Mouse (Mus musculus) urinary bladder, adult 2 months (tissue): ENCODE data around the gene Ptprm. TPM values are rescaled to one million over a fixed set of nuclear protein-coding genes. Genes with fewer than 3 reads are reported as not detected.
A peak's percentile ranks its signal among the peaks of the same experiment; 100 is the strongest.

ENCODE experiments used
- DNase-seq: peaks from one replicate; pipeline ENCODE4 v3.0.0; 2022; ENCODE audit warnings: low spot score
- polyA plus RNA-seq: library from polyadenylated mRNA; depleted of rRNA; stranded (reverse); fragments of >200 nt; gene quantifications from 2 replicates; pipeline ENCODE4 v1.2.3, GENCODE M21; 2012; rRNA removed

The Ptprm gene
- polyA plus RNA-seq = 15.0 and 20.1 TPM in 2 replicates

- peak; percentile 86 for DNase-seq
These were observed at the start of gene Ptprm for GRCm38 (mm10) chr17:67354451-67355011. Ptprm (minus strand) TSS chr17:67354457.

GRCm38 (mm10) chr17:67396205-67396604 is 41.9 kb upstream of the Ptprm start:
- DNase-seq = no peak

GRCm38 (mm10) chr17:67390851-67391250 is 36.6 kb upstream of the Ptprm start:
- no peak for DNase-seq

- DNase-seq = no peak
These were observed 33.9 kb upstream of the Ptprm start for GRCm38 (mm10) chr17:67388171-67388570.

GRCm38 (mm10) chr17:67385286-67385685 is 31.0 kb upstream of the Ptprm start:
- no peak for DNase-seq

GRCm38 (mm10) chr17:67383635-67384034 is 29.4 kb upstream of the Ptprm start:
- DNase-seq = no peak

GRCm38 (mm10) chr17:67381618-67382017 is 27.4 kb upstream of the Ptprm start:
- DNase-seq = no peak

- no peak for DNase-seq
These were observed 13.6 kb upstream of the Ptprm start for GRCm38 (mm10) chr17:67367866-67368265.

- no peak for DNase-seq
These were observed 10.2 kb upstream of the Ptprm start for GRCm38 (mm10) chr17:67364491-67364890.

GRCm38 (mm10) chr17:67363377-67364070 is 9.3 kb upstream of the Ptprm start:
- no peak for DNase-seq

GRCm38 (mm10) chr17:67362131-67362530 is 7.9 kb upstream of the Ptprm start:
- DNase-seq = no peak

GRCm38 (mm10) chr17:67360606-67361005 is 6.3 kb upstream of the Ptprm start:
- DNase-seq = no peak

GRCm38 (mm10) chr17:67359578-67359977 is 5.3 kb upstream of the Ptprm start:
- DNase-seq = no peak

GRCm38 (mm10) chr17:67358541-67358940 is 4.3 kb upstream of the Ptprm start:
- no peak for DNase-seq

GRCm38 (mm10) chr17:67357191-67357590 is 2.9 kb upstream of the Ptprm start:
- DNase-seq = no peak

GRCm38 (mm10) chr17:67355251-67355650 is 994 bp upstream of the Ptprm start:
- no peak for DNase-seq

GRCm38 (mm10) chr17:67353796-67354450 is 334 bp downstream of the Ptprm start:
- peak; percentile 57 for DNase-seq

- DNase-seq = peak; percentile 47
These were observed 1.1 kb downstream of the Ptprm start for GRCm38 (mm10) chr17:67352956-67353795.

- no peak for DNase-seq
These were observed 2.8 kb downstream of the Ptprm start for GRCm38 (mm10) chr17:67351423-67351822.

GRCm38 (mm10) chr17:67350536-67350935 is 3.7 kb downstream of the Ptprm start:
- no peak for DNase-seq

GRCm38 (mm10) chr17:67349594-67349993 is 4.7 kb downstream of the Ptprm start:
- no peak for DNase-seq

- DNase-seq = no peak
These were observed 7.3 kb downstream of the Ptprm start for GRCm38 (mm10) chr17:67346921-67347320.
